ENCODE assay signal across 26 mouse cellular contexts in genomic region chr9:72333221-72333620, GRCm38 (mm10).
"Had no signal": no experiment of that assay in that cellular context is flagged by ENCODE, and none has a peak within 500 bp of the region (broad histone marks: within the 10 kb centered on the region; RNA-seq: fewer than 3 reads in every experiment).

No protein-coding gene starts in this region.

- H3K4me3 ChIP-seq: heart, embryonic 10.5 days; heart, embryonic 12.5 days; hindbrain, embryonic 10.5 days; hindbrain, embryonic 12.5 days; kidney, embryonic 15.5 days; layer of hippocampus, adult 2 months; left cerebral cortex, adult 2 months; limb, embryonic 13.5 days; limb, embryonic 15.5 days; liver, embryonic 12.5 days had no signal

- DNase-seq: gastrocnemius, postnatal 10 days; gastrocnemius, postnatal 25 days; heart, adult 18-20 months; heart, postnatal 10 days; heart, postnatal 4 days; kidney, adult 11 months; kidney, adult 2 months; kidney, adult 9 months; kidney, postnatal 25 days; kidney, postnatal 4 days; left cerebral cortex, postnatal 4 days had no signal

- ATAC-seq: hindbrain, embryonic 16.5 days; intestine, embryonic 16.5 days; liver, embryonic 12.5 days had no signal

- H3K9me3 ChIP-seq: heart, embryonic 10.5 days; heart, embryonic 12.5 days; hindbrain, embryonic 10.5 days; hindbrain, embryonic 12.5 days; kidney, embryonic 15.5 days; limb, embryonic 13.5 days; limb, embryonic 15.5 days; liver, embryonic 12.5 days had no signal

- H3K9ac ChIP-seq: heart, embryonic 12.5 days; hindbrain, embryonic 12.5 days; hindbrain, embryonic 14.5 days; kidney, embryonic 15.5 days; limb, embryonic 13.5 days; limb, embryonic 15.5 days; liver, embryonic 12.5 days; liver, embryonic 14.5 days had no signal

- H3K27me3 ChIP-seq: heart, embryonic 12.5 days; hindbrain, embryonic 12.5 days; kidney, embryonic 15.5 days; limb, embryonic 13.5 days; limb, embryonic 15.5 days; liver, embryonic 12.5 days had no signal

- H3K4me2 ChIP-seq: heart, embryonic 12.5 days; hindbrain, embryonic 12.5 days; hindbrain, embryonic 14.5 days; kidney, embryonic 15.5 days; limb, embryonic 13.5 days; limb, embryonic 15.5 days; liver, embryonic 12.5 days had no signal

- H3K27ac ChIP-seq: heart, embryonic 10.5 days; hindbrain, embryonic 10.5 days; hindbrain, embryonic 12.5 days; hindbrain, embryonic 14.5 days; kidney, embryonic 15.5 days; kidney, postnatal 0 days; layer of hippocampus, adult 2 months; left cerebral cortex, adult 2 months; limb, embryonic 13.5 days; limb, embryonic 15.5 days; liver, embryonic 12.5 days; liver, embryonic 14.5 days had no signal

- H3K4me1 ChIP-seq: heart, embryonic 10.5 days; heart, embryonic 12.5 days; hindbrain, embryonic 10.5 days; hindbrain, embryonic 12.5 days; kidney, embryonic 15.5 days; limb, embryonic 13.5 days; limb, embryonic 15.5 days had no signal
